Mouse (Mus musculus): ENCODE measurements around the gene Limd2. TPM values are rescaled to one million over a fixed set of nuclear protein-coding genes. Genes with fewer than 3 reads are reported as not detected.

Gene Limd2
- polyA plus RNA-seq, 1 experiment: 48.3 TPM

GRCm38 (mm10) chr11:106194891-106195290 lies 34.2 kb upstream of the Limd2 start:
- no peak overlapping the region for H3K27ac ChIP-seq (ENCODE audit: insufficient read depth, low read depth, low read length)
- H3K27me3 ChIP-seq (replicated peaks; ENCODE audit: control insufficient read depth, insufficient read depth, low read length): no peaks in the 10 kb centered on the region
- peaks cover 5% of the 10 kb centered on the region; the same call in 1 of the 2 replicates for H3K4me1 ChIP-seq (ENCODE audit: control insufficient read depth, insufficient read depth, low read length)
- 91% methylated on average over 7 of the region's 7 CpGs for WGBS
- H3K36me3 ChIP-seq (ENCODE audit: control insufficient read depth, insufficient read depth, low read length): no peaks in the 10 kb centered on the region
- TF ChIP-seq CTCF (conservative IDR thresholded peaks at IDR 0.05; ENCODE audit: insufficient read depth, insufficient read length, low read depth, low read length) (no peak), POLR2A (IDR thresholded peaks at IDR 0.05; ENCODE audit: low read depth, low read length) (no peak)
- DNase-seq: no peak
- no peak overlapping the region for H3K4me3 ChIP-seq (ENCODE audit: insufficient read depth, low read depth, low read length)

DNA sequence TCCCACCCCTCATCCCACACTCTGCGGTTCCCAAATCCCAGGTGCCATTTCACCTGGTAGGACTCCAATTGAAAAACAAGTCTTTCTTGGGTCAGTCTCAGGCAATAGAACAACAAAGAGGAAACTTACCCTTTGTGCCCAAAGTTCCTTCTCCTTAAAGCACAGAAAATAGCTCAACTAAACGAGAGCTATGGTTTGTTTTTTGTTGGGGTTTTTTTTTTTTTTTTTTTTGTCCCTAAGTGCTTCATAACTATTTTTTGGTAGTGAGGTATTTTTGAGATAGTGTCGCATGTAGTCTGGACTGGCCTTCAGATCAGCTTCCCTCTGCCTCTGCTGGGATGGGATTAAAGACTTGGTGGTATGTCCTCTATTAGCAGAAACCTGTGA lies 33.5 kb upstream of the Limd2 start:
- Histone ChIP-seq H3K4me3 (ENCODE audit: insufficient read depth, low read depth, low read length) (peak overlapping the region; percentile 61), H3K27ac (ENCODE audit: insufficient read depth, low read depth, low read length) (peak overlapping the region; percentile 67), H3K36me3 (ENCODE audit: control insufficient read depth, insufficient read depth, low read length) (no peaks in the 10 kb centered on the region), H3K27me3 (replicated peaks; ENCODE audit: control insufficient read depth, insufficient read depth, low read length) (no peaks in the 10 kb centered on the region), H3K4me1 (ENCODE audit: control insufficient read depth, insufficient read depth, low read length) (peaks cover 5% of the 10 kb centered on the region; the same call in 1 of the 2 replicates)
- DNase-seq: no peak
- TF ChIP-seq CTCF (conservative IDR thresholded peaks at IDR 0.05; ENCODE audit: insufficient read depth, insufficient read length, low read depth, low read length) (no peak), POLR2A (IDR thresholded peaks at IDR 0.05; ENCODE audit: low read depth, low read length) (no peak)
- 24% methylated on average over 3 of the region's 3 CpGs for WGBS

DNA sequence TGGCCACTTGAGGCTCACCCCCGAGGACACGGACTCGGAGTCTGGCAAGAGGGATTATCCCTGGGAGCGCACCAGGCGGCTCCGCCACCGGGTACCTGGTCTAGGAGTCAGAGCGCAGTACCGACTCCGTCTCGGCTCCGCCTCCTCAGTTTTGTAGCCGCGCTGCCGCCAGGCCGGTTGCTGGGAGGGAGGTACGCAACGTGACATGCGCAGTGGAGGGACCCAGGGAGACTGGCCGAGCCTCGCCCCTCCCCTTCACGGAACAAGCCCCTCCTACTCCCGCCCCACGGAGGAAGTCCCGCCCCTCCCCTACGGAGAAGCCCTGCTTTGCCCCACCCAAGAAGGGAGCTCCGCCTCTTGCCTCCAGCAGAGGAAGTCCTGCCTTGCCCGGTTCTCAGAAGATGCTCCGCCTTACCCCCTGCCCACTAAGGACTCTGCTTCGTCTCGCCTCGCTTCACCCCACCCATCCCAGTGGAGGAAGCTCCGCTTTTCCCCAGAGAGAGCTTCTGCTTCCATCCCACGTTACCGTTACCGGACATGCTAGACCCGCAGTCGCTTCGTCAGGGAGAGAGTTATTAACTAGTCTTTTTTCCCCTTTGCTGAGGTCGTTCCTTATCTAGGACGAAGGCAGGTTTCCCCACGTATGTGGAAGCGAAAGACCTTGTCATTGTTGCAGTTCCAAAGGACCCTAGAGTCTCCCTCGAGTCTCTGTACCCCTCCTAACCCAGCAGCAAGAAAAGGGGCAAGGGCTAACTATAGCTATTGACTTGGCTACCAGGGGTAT lies 32.9 kb upstream of the Limd2 start:
- DNase-seq: peak; percentile 98
- TF ChIP-seq POLR2A (IDR thresholded peaks at IDR 0.05; ENCODE audit: low read depth, low read length): peak; percentile 86
- 0 out of 2 replicates have a peak, but pooled peaks have one; percentile 1 for TF ChIP-seq CTCF (conservative IDR thresholded peaks at IDR 0.05; ENCODE audit: insufficient read depth, insufficient read length, low read depth, low read length)
- Histone ChIP-seq H3K36me3 (ENCODE audit: control insufficient read depth, insufficient read depth, low read length) (no peaks in the 10 kb centered on the region), H3K27me3 (replicated peaks; ENCODE audit: control insufficient read depth, insufficient read depth, low read length) (no peaks in the 10 kb centered on the region), H3K27ac (ENCODE audit: insufficient read depth, low read depth, low read length) (peak overlapping the region; percentile 67), H3K4me3 (ENCODE audit: insufficient read depth, low read depth, low read length) (peak overlapping the region; percentile 64), H3K4me1 (ENCODE audit: control insufficient read depth, insufficient read depth, low read length) (peaks cover 5% of the 10 kb centered on the region; the same call in 1 of the 2 replicates)
- under 1% methylated on average over 44 of the region's 44 CpGs for WGBS

DNA sequence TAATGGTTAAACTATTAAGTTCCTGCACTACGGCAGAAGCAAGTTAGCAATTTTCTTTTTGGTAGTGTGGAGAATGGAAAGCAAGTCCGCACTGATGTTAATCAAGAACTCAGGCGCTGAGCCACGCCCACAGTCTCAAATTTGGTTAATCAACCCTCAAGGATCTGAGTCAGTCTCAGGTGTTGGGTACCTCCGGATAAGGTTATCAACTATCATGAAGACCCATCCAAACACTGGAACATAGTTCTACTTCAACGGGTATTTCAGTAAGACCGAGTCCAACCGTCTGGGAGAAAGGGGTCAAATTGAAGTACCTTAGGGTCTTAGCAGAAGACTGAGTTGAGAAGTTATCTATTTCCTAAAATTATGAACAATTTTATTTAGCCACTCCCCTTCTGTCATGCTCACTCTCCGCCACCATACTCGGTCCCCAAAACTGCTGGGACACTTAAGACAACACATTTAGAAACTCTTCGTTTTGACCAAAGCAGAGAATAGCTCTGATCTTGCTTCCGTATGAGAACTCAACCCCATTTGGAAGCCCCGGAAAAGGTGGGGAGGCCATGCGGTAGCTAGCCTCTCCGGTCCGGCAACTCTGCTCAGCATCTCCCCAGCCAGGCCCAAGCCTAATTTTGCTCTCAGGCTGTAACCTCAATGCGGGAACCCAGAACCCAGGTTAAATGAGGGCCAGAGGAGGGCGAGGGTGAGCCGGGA lies 32.2 kb upstream of the Limd2 start:
- Histone ChIP-seq H3K4me1 (ENCODE audit: control insufficient read depth, insufficient read depth, low read length) (peaks cover 5% of the 10 kb centered on the region; the same call in 1 of the 2 replicates), H3K27me3 (replicated peaks; ENCODE audit: control insufficient read depth, insufficient read depth, low read length) (no peaks in the 10 kb centered on the region), H3K27ac (ENCODE audit: insufficient read depth, low read depth, low read length) (peak overlapping the region; percentile 57), H3K36me3 (ENCODE audit: control insufficient read depth, insufficient read depth, low read length) (no peaks in the 10 kb centered on the region), H3K4me3 (ENCODE audit: insufficient read depth, low read depth, low read length) (peak overlapping the region; percentile 64)
- DNase-seq: peak; percentile 62
- no peak for TF ChIP-seq CTCF (conservative IDR thresholded peaks at IDR 0.05; ENCODE audit: insufficient read depth, insufficient read length, low read depth, low read length)
- no peak for TF ChIP-seq POLR2A (IDR thresholded peaks at IDR 0.05; ENCODE audit: low read depth, low read length)
- WGBS: 5% methylated on average over 19 of the region's 19 CpGs

GRCm38 (mm10) chr11:106192241-106192640 lies 31.6 kb upstream of the Limd2 start:
- H3K27me3 ChIP-seq (replicated peaks; ENCODE audit: control insufficient read depth, insufficient read depth, low read length): no peaks in the 10 kb centered on the region
- H3K27ac ChIP-seq (ENCODE audit: insufficient read depth, low read depth, low read length): no peak overlapping the region
- peaks cover 5% of the 10 kb centered on the region; the same call in 1 of the 2 replicates for H3K4me1 ChIP-seq (ENCODE audit: control insufficient read depth, insufficient read depth, low read length)
- no peak overlapping the region for H3K4me3 ChIP-seq (ENCODE audit: insufficient read depth, low read depth, low read length)
- H3K36me3 ChIP-seq (ENCODE audit: control insufficient read depth, insufficient read depth, low read length): no peaks in the 10 kb centered on the region
- TF ChIP-seq POLR2A (IDR thresholded peaks at IDR 0.05; ENCODE audit: low read depth, low read length) (no peak), CTCF (conservative IDR thresholded peaks at IDR 0.05; ENCODE audit: insufficient read depth, insufficient read length, low read depth, low read length) (no peak)
- WGBS: 42% methylated on average over 5 of the region's 5 CpGs
- no peak for DNase-seq

- H3K27me3 ChIP-seq (replicated peaks; ENCODE audit: control insufficient read depth, insufficient read depth, low read length): no peaks in the 10 kb centered on the region
- TF ChIP-seq CTCF (conservative IDR thresholded peaks at IDR 0.05; ENCODE audit: insufficient read depth, insufficient read length, low read depth, low read length) (no peak), POLR2A (IDR thresholded peaks at IDR 0.05; ENCODE audit: low read depth, low read length) (no peak)
- H3K36me3 ChIP-seq (ENCODE audit: control insufficient read depth, insufficient read depth, low read length): no peaks in the 10 kb centered on the region
- H3K4me3 ChIP-seq (ENCODE audit: insufficient read depth, low read depth, low read length): no peak overlapping the region
- 96% methylated on average over 3 of the region's 3 CpGs for WGBS
- no peak overlapping the region for H3K27ac ChIP-seq (ENCODE audit: insufficient read depth, low read depth, low read length)
- peaks cover 5% of the 10 kb centered on the region; the same call in 1 of the 2 replicates for H3K4me1 ChIP-seq (ENCODE audit: control insufficient read depth, insufficient read depth, low read length)
- DNase-seq: no peak
Observed at GRCm38 (mm10) chr11:106191716-106192115, 31.1 kb upstream of the Limd2 start.

- peaks cover 2% of the 10 kb centered on the region; the same call in 1 of the 2 replicates for H3K4me1 ChIP-seq (ENCODE audit: control insufficient read depth, insufficient read depth, low read length)
- H3K27me3 ChIP-seq (replicated peaks; ENCODE audit: control insufficient read depth, insufficient read depth, low read length): no peaks in the 10 kb centered on the region
- no peak overlapping the region for H3K27ac ChIP-seq (ENCODE audit: insufficient read depth, low read depth, low read length)
- no peak for DNase-seq
- TF ChIP-seq CTCF (conservative IDR thresholded peaks at IDR 0.05; ENCODE audit: insufficient read depth, insufficient read length, low read depth, low read length): no peak
- no peak for TF ChIP-seq POLR2A (IDR thresholded peaks at IDR 0.05; ENCODE audit: low read depth, low read length)
- H3K4me3 ChIP-seq (ENCODE audit: insufficient read depth, low read depth, low read length): no peak overlapping the region
- WGBS: 96% methylated on average over 4 of the region's 4 CpGs
- peaks cover 3% of the 10 kb centered on the region; the same call in 1 of the 2 replicates for H3K36me3 ChIP-seq (ENCODE audit: control insufficient read depth, insufficient read depth, low read length)
Observed at GRCm38 (mm10) chr11:106187326-106187725, 26.7 kb upstream of the Limd2 start.

Data from kidney, adult 2 months (tissue).